Mouse (Mus musculus) intestine, postnatal 0 days (tissue): Measurements from ENCODE around the gene Ankrd12. TPM values are rescaled to one million over a fixed set of nuclear protein-coding genes. Genes with fewer than 3 reads are reported as not detected.

Experiments
- ATAC-seq: fragments of 200-750 bp; cut with Nextera tagmentation; 2 replicates; pipeline ENCODE4 v1.8.0; 2017; ENCODE audit warnings: mild to moderate bottlenecking, moderate TSS enrichment, moderate library complexity
- H3K27ac ChIP-seq: fragments of 300-500 bp; sonication (generic); 2 replicates; pipeline ENCODE4 v1.5.1; 2014; ENCODE audit warnings: mild to moderate bottlenecking, low read depth, low read length, moderate library complexity
- H3K27me3 ChIP-seq: fragments of 300-500 bp; sonication (generic); replicated peaks from 2 replicates; pipeline ENCODE4 v1.6.1; 2014; ENCODE audit warnings: low read length, mixed read lengths; ENCODE audit not compliant: control insufficient read depth, insufficient read depth
- H3K36me3 ChIP-seq: fragments of 300-500 bp; sonication (generic); 2 replicates; pipeline ENCODE4 v1.6.1; 2014; ENCODE audit warnings: mild to moderate bottlenecking, moderate library complexity; ENCODE audit not compliant: control insufficient read depth, insufficient read depth
- H3K4me1 ChIP-seq: fragments of 300-500 bp; sonication (generic); replicated peaks from 2 replicates; pipeline ENCODE4 v1.6.1; 2014; ENCODE audit warnings: antibody characterized with exemption, low read length, mixed read lengths; ENCODE audit not compliant: control insufficient read depth, insufficient read depth
- H3K4me2 ChIP-seq: fragments of 300-500 bp; sonication (generic); replicated peaks from 2 replicates; pipeline ENCODE4 v1.6.1; 2014; ENCODE audit warnings: low read depth, mild to moderate bottlenecking, moderate library complexity
- H3K4me3 ChIP-seq: fragments of 300-500 bp; sonication (generic); 2 replicates; pipeline ENCODE4 v1.5.1; 2014; ENCODE audit warnings: low read depth, low read length
- H3K9ac ChIP-seq: fragments of 300-500 bp; sonication (generic); 2 replicates; pipeline ENCODE4 v1.6.1; 2014; ENCODE audit warnings: mild to moderate bottlenecking, low read depth, low read length
- H3K9me3 ChIP-seq: fragments of 300-500 bp; sonication (generic); 2 replicates; pipeline ENCODE4 v1.6.1; 2016; ENCODE audit warnings: mixed run types; ENCODE audit not compliant: control insufficient read depth
- CTCF ChIP-seq: sonication (generic); IDR thresholded peaks from 2 replicates; pipeline ENCODE4 v1.5.1; 2016; ENCODE audit warnings: low read depth, mild to moderate bottlenecking, control low read depth, antibody characterized with exemption, moderate library complexity
- WGBS: fragments of 180-500 bp; shearing (Covaris S2); extraction: QIAGEN DNeasy Blood & Tissue Kit; methylation state at CpG from one replicate; pipeline ENCODE4 v1.1.7; 2014; 5-methylcytosine and 5-hydroxymethylcytosine counted together
- polyA plus RNA-seq: library from polyadenylated mRNA; unstranded; fragments of >200 nt; fragmentation: Nextera tagmentation; extraction: Ambion mirVana; gene quantifications from 2 replicates; pipeline ENCODE4 v1.2.1, GENCODE M21; 2015

Ankrd12 gene
- polyA plus RNA-seq, 1 experiment from 2014 or later, result 21.9 TPM

DNA sequence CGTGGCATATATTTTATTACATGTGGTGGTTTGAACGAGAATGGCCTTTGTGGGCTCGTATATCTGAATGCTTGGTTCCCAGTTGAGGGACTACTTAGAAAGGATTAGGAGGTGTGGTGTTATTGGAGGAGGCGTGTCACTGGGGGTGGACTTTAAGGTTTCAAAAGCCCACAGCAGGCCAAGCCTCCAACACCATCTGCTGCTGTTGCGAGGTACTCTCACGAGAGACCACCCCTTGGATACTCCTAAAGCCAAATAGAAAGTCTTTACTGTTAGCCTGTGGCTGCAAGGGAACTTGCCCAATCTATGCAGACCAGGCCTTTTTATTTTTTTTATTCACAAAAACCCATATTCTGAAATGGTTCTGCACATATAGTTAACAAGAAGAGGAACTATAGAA lies 154.9 kb downstream of the Ankrd12 start:
- H3K27ac ChIP-seq, result no peak overlapping the region
- H3K36me3 ChIP-seq, result peaks cover 24% of the 10 kb centered on the region; the same call in 1 of the 2 replicates
- H3K9me3 ChIP-seq, result no peaks in the 10 kb centered on the region
- ATAC-seq, result no peak
- no peak for TF ChIP-seq CTCF
- H3K4me1 ChIP-seq, result no peaks in the 10 kb centered on the region
- 87% methylated on average over 6 of the region's 6 CpGs for WGBS
- H3K9ac ChIP-seq, result no peak overlapping the region
- H3K4me3 ChIP-seq, result no peak overlapping the region
- H3K27me3 ChIP-seq, result no peaks in the 10 kb centered on the region
- H3K4me2 ChIP-seq, result no peak overlapping the region

DNA sequence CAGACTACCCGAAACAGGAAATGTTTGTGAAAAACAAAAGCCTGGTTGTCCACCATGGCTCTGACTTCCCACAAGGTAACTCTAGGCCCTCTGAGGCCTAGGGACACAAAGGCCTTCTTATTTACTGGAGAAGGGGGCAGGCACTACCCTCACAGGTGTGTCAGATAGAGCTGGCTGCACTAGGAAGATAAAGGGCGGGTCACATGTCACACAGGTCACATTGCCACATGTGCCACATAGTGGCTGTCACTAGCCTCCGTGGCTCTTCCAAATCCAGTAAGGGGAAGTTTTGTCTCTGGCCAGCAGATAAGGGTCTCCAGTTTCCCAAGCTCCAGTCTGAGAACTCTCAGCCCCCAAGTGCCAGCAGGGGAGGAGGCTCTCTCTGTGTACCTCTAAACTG lies 157.7 kb downstream of the Ankrd12 start:
- Histone ChIP-seq H3K9ac (no peak overlapping the region), H3K36me3 (peaks cover 6% of the 10 kb centered on the region; the same call in 1 of the 2 replicates), H3K27ac (no peak overlapping the region), H3K27me3 (no peaks in the 10 kb centered on the region), H3K4me3 (no peak overlapping the region), H3K4me1 (no peaks in the 10 kb centered on the region), H3K4me2 (no peak overlapping the region), H3K9me3 (no peaks in the 10 kb centered on the region)
- peak; percentile 74 for ATAC-seq
- TF ChIP-seq CTCF, result no peak
- WGBS, result 49% methylated on average over 3 of the region's 3 CpGs

- H3K9me3 ChIP-seq, result no peaks in the 10 kb centered on the region
- 0 out of 2 replicates have a peak, but pooled peaks have one; percentile 40 for ATAC-seq
- no peak for TF ChIP-seq CTCF
- no peaks in the 10 kb centered on the region for H3K36me3 ChIP-seq
- no peak overlapping the region for H3K9ac ChIP-seq
- peak overlapping the region; percentile 17; the same call in 1 of the 2 replicates for H3K4me2 ChIP-seq
- no peak overlapping the region for H3K4me3 ChIP-seq
- H3K27me3 ChIP-seq, result no peaks in the 10 kb centered on the region
- peak overlapping the region; percentile 68 for H3K27ac ChIP-seq
- H3K4me1 ChIP-seq, result no peaks in the 10 kb centered on the region
- 44% methylated on average over 8 of the region's 8 CpGs for WGBS
Observed at GRCm38 (mm10) chr17:65916135-65916668, 160.7 kb downstream of the Ankrd12 start.

Other genes starting within 250 kb of the Ankrd12 start
- gene Ralbp1, start 191.3 kb downstream of the Ankrd12 start, polyA plus RNA-seq, result 57.4 and 66.2 TPM in 2 replicates
- 35.6 and 36.0 TPM in 2 replicates for gene Twsg1, start 125.9 kb downstream of the Ankrd12 start, polyA plus RNA-seq
- 421 and 453 TPM in 2 replicates for gene Ndufv2, start 24.5 kb upstream of the Ankrd12 start, polyA plus RNA-seq
- 24.8 and 27.6 TPM in 2 replicates for gene Washc1, start 34.5 kb upstream of the Ankrd12 start, polyA plus RNA-seq
- gene Ddx11, start 46.4 kb upstream of the Ankrd12 start, polyA plus RNA-seq, result 1.7 and 2.1 TPM in 2 replicates